Mouse (Mus musculus): ENCODE measurements around the gene Alpl. TPM values are rescaled to one million over a fixed set of nuclear protein-coding genes. Genes with fewer than 3 reads are reported as not detected.

Gene Alpl
- polyA plus RNA-seq, 1 experiment from 2014 or later = 21.2 TPM

- H3K9ac ChIP-seq (ENCODE audit: low read depth, low read length) = no peak overlapping the region
- H3K4me1 ChIP-seq (replicated peaks; ENCODE audit: control insufficient read depth, insufficient read depth, low read length) = peaks cover 8% of the 10 kb centered on the region
- no peaks in the 10 kb centered on the region for H3K9me3 ChIP-seq (ENCODE audit: control insufficient read depth, low read length)
- no peak overlapping the region for H3K4me2 ChIP-seq (replicated peaks; ENCODE audit: low read depth, low read length)
- H3K27me3 ChIP-seq (ENCODE audit: control insufficient read depth, insufficient read depth, low read length) = no peaks in the 10 kb centered on the region; the same call in none of the 2 replicates
- WGBS = 86% methylated on average over 5 of the region's 5 CpGs
- no peaks in the 10 kb centered on the region for H3K36me3 ChIP-seq (ENCODE audit: control insufficient read depth, insufficient read depth, low read length)
- no peak for ATAC-seq (ENCODE audit: low FRiP score)
- no peak overlapping the region for H3K4me3 ChIP-seq (ENCODE audit: low read depth, low read length)
- H3K27ac ChIP-seq (ENCODE audit: low read depth, low read length) = no peak overlapping the region
- DNase-seq (ENCODE audit: low spot score) = no peak
Observed at GRCm38 (mm10) chr4:137705379-137705778, 90.8 kb downstream of the Alpl start.

- no peak for DNase-seq (ENCODE audit: low spot score)
- Histone ChIP-seq H3K4me2 (replicated peaks; ENCODE audit: low read depth, low read length) (no peak overlapping the region), H3K9ac (ENCODE audit: low read depth, low read length) (no peak overlapping the region), H3K27ac (ENCODE audit: low read depth, low read length) (no peak overlapping the region), H3K4me3 (ENCODE audit: low read depth, low read length) (no peak overlapping the region), H3K27me3 (ENCODE audit: control insufficient read depth, insufficient read depth, low read length) (no peaks in the 10 kb centered on the region; the same call in none of the 2 replicates), H3K9me3 (ENCODE audit: control insufficient read depth, low read length) (no peaks in the 10 kb centered on the region), H3K4me1 (replicated peaks; ENCODE audit: control insufficient read depth, insufficient read depth, low read length) (peaks cover 8% of the 10 kb centered on the region), H3K36me3 (ENCODE audit: control insufficient read depth, insufficient read depth, low read length) (no peaks in the 10 kb centered on the region)
- 44% methylated on average over 2 of the region's 2 CpGs for WGBS
- 0 out of 2 replicates have a peak, but pooled peaks have one; percentile 7 for ATAC-seq (ENCODE audit: low FRiP score)
Observed at GRCm38 (mm10) chr4:137704561-137704960, 91.6 kb downstream of the Alpl start.

GRCm38 (mm10) chr4:137703077-137703476 lies 93.1 kb downstream of the Alpl start:
- Histone ChIP-seq H3K27ac (ENCODE audit: low read depth, low read length) (no peak overlapping the region), H3K9ac (ENCODE audit: low read depth, low read length) (no peak overlapping the region), H3K9me3 (ENCODE audit: control insufficient read depth, low read length) (no peaks in the 10 kb centered on the region), H3K4me3 (ENCODE audit: low read depth, low read length) (no peak overlapping the region), H3K27me3 (ENCODE audit: control insufficient read depth, insufficient read depth, low read length) (no peaks in the 10 kb centered on the region; the same call in none of the 2 replicates), H3K36me3 (ENCODE audit: control insufficient read depth, insufficient read depth, low read length) (no peaks in the 10 kb centered on the region), H3K4me2 (replicated peaks; ENCODE audit: low read depth, low read length) (no peak overlapping the region), H3K4me1 (replicated peaks; ENCODE audit: control insufficient read depth, insufficient read depth, low read length) (peaks cover 8% of the 10 kb centered on the region)
- 92% methylated on average over 5 of the region's 5 CpGs for WGBS
- DNase-seq (ENCODE audit: low spot score) = no peak
- ATAC-seq (ENCODE audit: low FRiP score) = no peak

- no peak overlapping the region for H3K27ac ChIP-seq (ENCODE audit: low read depth, low read length)
- WGBS = 63% methylated on average over 6 of the region's 6 CpGs
Observed at GRCm38 (mm10) chr4:137700960-137701359, 95.2 kb downstream of the Alpl start.

GRCm38 (mm10) chr4:137699264-137700211 lies 96.6 kb downstream of the Alpl start:
- H3K27ac ChIP-seq (ENCODE audit: low read depth, low read length) = no peak overlapping the region
- ATAC-seq (ENCODE audit: low FRiP score) = no peak

More at GRCm38 (mm10) chr4:137700960-137701359, 95.2 kb downstream of the Alpl start:
- Histone ChIP-seq H3K4me1 (replicated peaks; ENCODE audit: control insufficient read depth, insufficient read depth, low read length) (peaks cover 2% of the 10 kb centered on the region; the same call in 1 of the 2 replicates), H3K4me2 (replicated peaks; ENCODE audit: low read depth, low read length) (no peak overlapping the region), H3K9ac (ENCODE audit: low read depth, low read length) (no peak overlapping the region), H3K4me3 (ENCODE audit: low read depth, low read length) (no peak overlapping the region), H3K9me3 (ENCODE audit: control insufficient read depth, low read length) (no peaks in the 10 kb centered on the region), H3K27me3 (ENCODE audit: control insufficient read depth, insufficient read depth, low read length) (no peaks in the 10 kb centered on the region; the same call in 1 of the 2 replicates), H3K36me3 (ENCODE audit: control insufficient read depth, insufficient read depth, low read length) (no peaks in the 10 kb centered on the region)
- DNase-seq (ENCODE audit: low spot score) (no peak), ATAC-seq (ENCODE audit: low FRiP score) (no peak)

GRCm38 (mm10) chr4:137698076-137698985 lies 97.9 kb downstream of the Alpl start:
- Histone ChIP-seq H3K4me2 (replicated peaks; ENCODE audit: low read depth, low read length) (no peak overlapping the region), H3K27ac (ENCODE audit: low read depth, low read length) (no peak overlapping the region), H3K36me3 (ENCODE audit: control insufficient read depth, insufficient read depth, low read length) (no peaks in the 10 kb centered on the region), H3K4me3 (ENCODE audit: low read depth, low read length) (no peak overlapping the region), H3K9ac (ENCODE audit: low read depth, low read length) (no peak overlapping the region), H3K9me3 (ENCODE audit: control insufficient read depth, low read length) (no peaks in the 10 kb centered on the region), H3K4me1 (replicated peaks; ENCODE audit: control insufficient read depth, insufficient read depth, low read length) (no peaks in the 10 kb centered on the region; the same call in 1 of the 2 replicates), H3K27me3 (ENCODE audit: control insufficient read depth, insufficient read depth, low read length) (no peaks in the 10 kb centered on the region; the same call in 1 of the 2 replicates)
- 93% methylated on average over 7 of the region's 7 CpGs for WGBS
- ATAC-seq (ENCODE audit: low FRiP score) = no peak
- DNase-seq (ENCODE audit: low spot score) = no peak

More at GRCm38 (mm10) chr4:137699264-137700211, 96.6 kb downstream of the Alpl start:
- DNase-seq (ENCODE audit: low spot score) = no peak
- Histone ChIP-seq H3K36me3 (ENCODE audit: control insufficient read depth, insufficient read depth, low read length) (no peaks in the 10 kb centered on the region), H3K9me3 (ENCODE audit: control insufficient read depth, low read length) (no peaks in the 10 kb centered on the region), H3K27me3 (ENCODE audit: control insufficient read depth, insufficient read depth, low read length) (no peaks in the 10 kb centered on the region; the same call in 1 of the 2 replicates), H3K9ac (ENCODE audit: low read depth, low read length) (no peak overlapping the region), H3K4me2 (replicated peaks; ENCODE audit: low read depth, low read length) (no peak overlapping the region), H3K4me1 (replicated peaks; ENCODE audit: control insufficient read depth, insufficient read depth, low read length) (no peaks in the 10 kb centered on the region; the same call in 1 of the 2 replicates), H3K4me3 (ENCODE audit: low read depth, low read length) (no peak overlapping the region)
- WGBS = 65% methylated on average over 21 of the region's 21 CpGs

GRCm38 (mm10) chr4:137697156-137697885 lies 98.9 kb downstream of the Alpl start:
- WGBS = 77% methylated on average over 13 of the region's 13 CpGs
- no peak for DNase-seq (ENCODE audit: low spot score)
- H3K9ac ChIP-seq (ENCODE audit: low read depth, low read length) = no peak overlapping the region
- H3K36me3 ChIP-seq (ENCODE audit: control insufficient read depth, insufficient read depth, low read length) = no peaks in the 10 kb centered on the region
- H3K4me2 ChIP-seq (replicated peaks; ENCODE audit: low read depth, low read length) = no peak overlapping the region
- H3K27ac ChIP-seq (ENCODE audit: low read depth, low read length) = no peak overlapping the region
- H3K4me1 ChIP-seq (replicated peaks; ENCODE audit: control insufficient read depth, insufficient read depth, low read length) = no peaks in the 10 kb centered on the region; the same call in 1 of the 2 replicates
- ATAC-seq (ENCODE audit: low FRiP score) = no peak
- H3K27me3 ChIP-seq (ENCODE audit: control insufficient read depth, insufficient read depth, low read length) = no peaks in the 10 kb centered on the region
- H3K4me3 ChIP-seq (ENCODE audit: low read depth, low read length) = no peak overlapping the region
- H3K9me3 ChIP-seq (ENCODE audit: control insufficient read depth, low read length) = no peaks in the 10 kb centered on the region

GRCm38 (mm10) chr4:137695900-137696299 lies 100.3 kb downstream of the Alpl start:
- H3K27ac ChIP-seq (ENCODE audit: low read depth, low read length) = no peak overlapping the region
- no peak overlapping the region for H3K4me3 ChIP-seq (ENCODE audit: low read depth, low read length)
- no peak overlapping the region for H3K9ac ChIP-seq (ENCODE audit: low read depth, low read length)
- H3K9me3 ChIP-seq (ENCODE audit: control insufficient read depth, low read length) = no peaks in the 10 kb centered on the region
- H3K4me1 ChIP-seq (replicated peaks; ENCODE audit: control insufficient read depth, insufficient read depth, low read length) = no peaks in the 10 kb centered on the region
- no peaks in the 10 kb centered on the region for H3K27me3 ChIP-seq (ENCODE audit: control insufficient read depth, insufficient read depth, low read length)
- WGBS = 35% methylated on average over 4 of the region's 4 CpGs
- ATAC-seq (ENCODE audit: low FRiP score) (no peak), DNase-seq (ENCODE audit: low spot score) (no peak)
- no peaks in the 10 kb centered on the region for H3K36me3 ChIP-seq (ENCODE audit: control insufficient read depth, insufficient read depth, low read length)
- no peak overlapping the region for H3K4me2 ChIP-seq (replicated peaks; ENCODE audit: low read depth, low read length)
